Mouse (Mus musculus) neural tube, embryonic 15.5 days (tissue): ENCODE measurements around the gene Tfb2m. TPM values are rescaled to one million over a fixed set of nuclear protein-coding genes. Genes with fewer than 3 reads are reported as not detected.
"Not testable (repeated sequence)": the region's sequence is repeated elsewhere in the genome, so short reads cannot be mapped to it uniquely, and the experiment has no call there.

ENCODE experiments used
- ATAC-seq: fragments of 200-750 bp; cut with Nextera tagmentation; 2 replicates; pipeline ENCODE4 v1.8.0; 2017; ENCODE audit warnings: mild to moderate bottlenecking, moderate TSS enrichment, moderate library complexity; ENCODE audit not compliant: low FRiP score
- H3K27ac ChIP-seq: fragments of 300-500 bp; sonication (generic); replicated peaks from 2 replicates; pipeline ENCODE4 v1.5.1; 2015; ENCODE audit warnings: mild to moderate bottlenecking, inconsistent platforms
- H3K27me3 ChIP-seq: fragments of 300-500 bp; sonication (generic); replicated peaks from 2 replicates; pipeline ENCODE4 v1.6.1; 2015; ENCODE audit warnings: inconsistent platforms
- H3K36me3 ChIP-seq: fragments of 300-500 bp; sonication (generic); 2 replicates; pipeline ENCODE4 v1.6.1; 2015; ENCODE audit warnings: inconsistent platforms
- H3K4me1 ChIP-seq: fragments of 300-500 bp; sonication (generic); 2 replicates; pipeline ENCODE4 v1.6.1; 2015; ENCODE audit warnings: inconsistent platforms
- H3K4me2 ChIP-seq: fragments of 300-500 bp; sonication (generic); 2 replicates; pipeline ENCODE4 v1.6.1; 2015; ENCODE audit warnings: inconsistent platforms, mild to moderate bottlenecking, moderate library complexity
- H3K4me3 ChIP-seq: fragments of 300-500 bp; sonication (generic); replicated peaks from 2 replicates; pipeline ENCODE4 v1.5.1; 2015; ENCODE audit warnings: mild to moderate bottlenecking, inconsistent platforms
- H3K9ac ChIP-seq: fragments of 300-500 bp; sonication (generic); replicated peaks from 2 replicates; pipeline ENCODE4 v1.6.1; 2015; ENCODE audit warnings: mild to moderate bottlenecking, inconsistent platforms
- H3K9me3 ChIP-seq: fragments of 300-500 bp; sonication (generic); replicated peaks from 2 replicates; pipeline ENCODE4 v1.6.1; 2016; ENCODE audit warnings: inconsistent platforms
- WGBS: fragments of 180-500 bp; shearing (Covaris S2); methylation state at CpG from one replicate; pipeline ENCODE4 v1.1.7; 2015; ENCODE audit warnings: mixed read lengths; 5-methylcytosine and 5-hydroxymethylcytosine counted together
- polyA plus RNA-seq: library from polyadenylated mRNA; unstranded; fragments of >200 nt; fragmentation: Nextera tagmentation; extraction: Ambion mirVana; gene quantifications from 2 replicates; pipeline ENCODE4 v1.2.1, GENCODE M21; 2015

Tfb2m gene
- polyA plus RNA-seq, result 29.6 and 31.0 TPM in 2 replicates

- Histone ChIP-seq H3K4me3 (peak within 1 kb of the TSS; percentile 71), H3K9ac (peak within 1 kb of the TSS; percentile 77), H3K4me1 (peaks cover 34% of the 10 kb centered on the region), H3K27ac (peak within 1 kb of the TSS; percentile 97), H3K4me2 (peak within 1 kb of the TSS; percentile 87)
- under 1% methylated on average over 69 of the region's 69 CpGs for WGBS
- peak; percentile 99 for ATAC-seq
- H3K27me3 ChIP-seq, H3K9me3 ChIP-seq, H3K36me3 ChIP-seq: not testable (repeated sequence)
Observed at GRCm38 (mm10) chr1:179545768-179546550, at the start of gene Tfb2m, which contains the start of gene Cnst. Gene Tfb2m, minus strand, starts transcription at chr1:179546267. Gene Cnst, plus strand, starts transcription at chr1:179546370.

DNA sequence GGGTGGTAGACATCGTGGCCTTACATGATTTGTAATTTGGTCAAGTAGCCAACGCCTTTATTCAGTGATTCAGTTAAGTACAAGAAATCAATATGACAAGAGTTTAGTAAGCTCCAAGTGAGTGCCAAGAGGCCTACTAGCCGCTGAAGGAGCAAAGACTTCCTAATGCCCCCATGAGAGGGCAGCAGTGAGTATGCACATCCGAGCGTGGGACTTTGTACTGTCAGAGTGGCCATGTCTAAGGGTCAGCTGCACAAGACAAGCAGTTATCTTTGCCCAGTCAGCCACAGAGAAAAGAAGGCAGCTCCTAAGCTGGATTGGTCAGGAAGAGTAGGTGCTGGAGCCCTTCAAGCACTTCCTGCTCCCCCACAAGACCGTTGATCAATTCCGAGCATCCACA is 46.9 kb upstream of the Tfb2m start:
- 74% methylated on average over 7 of the region's 7 CpGs for WGBS
- no peak overlapping the region for H3K4me3 ChIP-seq

DNA sequence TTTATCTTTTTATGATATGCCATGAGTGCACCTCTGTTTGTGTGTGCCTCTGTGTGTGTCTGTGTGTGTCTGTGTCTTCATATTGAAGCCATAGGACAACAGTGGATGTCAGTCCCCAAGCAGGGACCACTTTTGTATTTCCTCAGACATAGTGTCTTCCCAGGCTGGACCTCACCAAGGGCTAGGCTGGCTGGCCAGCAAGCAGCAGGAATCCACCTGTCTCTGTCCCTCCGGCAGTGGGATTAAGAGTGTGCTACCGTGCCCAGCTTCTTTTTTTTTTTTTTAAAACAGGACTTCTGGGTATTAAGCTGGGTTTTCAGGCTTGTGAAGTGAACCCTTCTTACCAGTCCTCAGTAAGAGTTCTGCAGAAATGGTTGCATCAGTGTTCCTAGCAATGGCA is 46.1 kb upstream of the Tfb2m start:
- Histone ChIP-seq H3K27ac (no peak overlapping the region), H3K9me3 (no peaks in the 10 kb centered on the region), H3K4me3 (no peak overlapping the region), H3K9ac (no peak overlapping the region), H3K36me3 (peaks cover 3% of the 10 kb centered on the region; the same call in 1 of the 2 replicates), H3K4me1 (peaks cover 11% of the 10 kb centered on the region), H3K4me2 (no peak overlapping the region), H3K27me3 (no peaks in the 10 kb centered on the region)
- no peak for ATAC-seq
- WGBS, result 94% methylated on average over 2 of the region's 2 CpGs

More for the DNA sequence above, 46.9 kb upstream of the Tfb2m start:
- Histone ChIP-seq H3K9me3 (no peaks in the 10 kb centered on the region), H3K4me1 (peaks cover 4% of the 10 kb centered on the region), H3K9ac (no peak overlapping the region), H3K27me3 (no peaks in the 10 kb centered on the region), H3K4me2 (no peak overlapping the region), H3K36me3 (peaks cover 3% of the 10 kb centered on the region; the same call in 1 of the 2 replicates), H3K27ac (no peak overlapping the region)
- ATAC-seq, result no peak

- Histone ChIP-seq H3K4me1 (peaks cover 16% of the 10 kb centered on the region), H3K27ac (no peak overlapping the region), H3K9me3 (no peaks in the 10 kb centered on the region), H3K27me3 (no peaks in the 10 kb centered on the region), H3K9ac (no peak overlapping the region), H3K4me3 (no peak overlapping the region), H3K36me3 (peaks cover 3% of the 10 kb centered on the region; the same call in 1 of the 2 replicates), H3K4me2 (no peak overlapping the region)
- no peak for ATAC-seq
- WGBS, result 78% methylated on average over 12 of the region's 12 CpGs
Observed at GRCm38 (mm10) chr1:179591639-179592038, 45.6 kb upstream of the Tfb2m start.

DNA sequence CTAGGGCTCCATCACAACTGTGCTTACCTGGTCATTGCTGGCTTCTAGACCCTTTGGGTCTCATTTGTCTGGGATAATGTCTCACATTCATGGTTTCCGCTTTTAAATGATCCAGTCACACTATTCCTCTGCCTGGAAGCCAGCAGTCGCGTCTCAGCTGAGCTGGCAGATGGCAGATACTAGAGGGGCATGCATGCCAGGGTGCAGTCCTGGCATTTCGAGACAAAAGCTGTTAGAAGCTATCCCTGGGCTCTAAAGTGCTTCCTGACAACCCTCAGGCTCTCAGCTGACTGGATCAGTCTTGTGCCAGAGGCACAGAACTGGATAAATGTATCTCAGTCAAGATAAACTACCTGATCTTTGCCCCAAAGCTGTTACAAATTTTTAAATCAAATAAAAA is 42.2 kb upstream of the Tfb2m start:
- H3K9me3 ChIP-seq, result no peaks in the 10 kb centered on the region
- 36% methylated on average over 4 of the region's 4 CpGs for WGBS
- H3K4me2 ChIP-seq, result no peak overlapping the region
- 0 out of 2 replicates have a peak, but pooled peaks cover 3% of the 10 kb centered on the region for H3K36me3 ChIP-seq
- no peak overlapping the region for H3K9ac ChIP-seq
- H3K4me3 ChIP-seq, result no peak overlapping the region
- H3K4me1 ChIP-seq, result peaks cover 29% of the 10 kb centered on the region
- H3K27me3 ChIP-seq, result no peaks in the 10 kb centered on the region
- H3K27ac ChIP-seq, result peak overlapping the region; percentile 34; the same call in 1 of the 2 replicates
- ATAC-seq, result 0 out of 2 replicates have a peak, but pooled peaks have one; percentile 26

DNA sequence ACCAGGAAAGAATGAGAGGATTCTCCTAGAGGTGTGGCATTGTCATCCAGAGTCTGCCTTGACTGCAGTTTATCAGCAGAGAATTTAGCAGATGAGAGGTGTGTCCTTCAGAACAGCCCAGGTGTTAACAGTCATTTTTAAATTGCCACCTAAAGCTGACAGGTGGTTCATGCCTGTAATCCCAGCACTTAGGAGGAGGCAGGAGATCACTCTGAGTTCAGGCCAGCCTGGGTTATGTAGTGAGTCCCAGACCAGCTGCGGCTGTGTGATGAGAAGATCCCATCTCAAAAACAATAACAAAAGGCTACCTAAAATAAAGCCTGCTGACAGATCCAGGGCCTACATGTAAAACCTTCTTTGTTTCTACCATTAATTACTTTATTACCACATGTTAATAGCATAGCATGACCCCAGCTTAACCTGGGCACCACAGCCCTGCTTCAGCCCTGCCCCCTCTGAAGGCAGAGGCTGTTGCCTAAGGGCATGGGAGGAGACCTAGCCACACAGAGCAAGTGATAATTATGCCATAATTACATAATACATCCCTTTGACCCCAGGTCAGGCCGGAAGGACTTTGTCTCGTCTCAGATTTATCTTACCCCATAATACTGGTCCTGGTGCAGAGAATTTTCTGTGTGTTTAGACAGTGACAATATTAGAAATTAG is 40.5 kb upstream of the Tfb2m start:
- Histone ChIP-seq H3K4me3 (no peak overlapping the region), H3K27ac (no peak overlapping the region), H3K4me1 (peaks cover 34% of the 10 kb centered on the region), H3K9me3 (no peaks in the 10 kb centered on the region), H3K4me2 (no peak overlapping the region), H3K9ac (no peak overlapping the region), H3K27me3 (no peaks in the 10 kb centered on the region), H3K36me3 (no peaks in the 10 kb centered on the region)
- WGBS, result 22% methylated on average over 3 of the region's 3 CpGs
- no peak for ATAC-seq

- Histone ChIP-seq H3K36me3 (no peaks in the 10 kb centered on the region), H3K4me1 (peaks cover 38% of the 10 kb centered on the region), H3K27ac (0 out of 2 replicates have a peak overlapping the region, but pooled peaks have one; percentile 9), H3K4me3 (no peak overlapping the region), H3K27me3 (no peaks in the 10 kb centered on the region), H3K4me2 (no peak overlapping the region), H3K9ac (no peak overlapping the region), H3K9me3 (no peaks in the 10 kb centered on the region)
- 58% methylated on average over 9 of the region's 9 CpGs for WGBS
- peak; percentile 33; the same call in 1 of the 2 replicates for ATAC-seq
Observed at GRCm38 (mm10) chr1:179585646-179586045, 39.6 kb upstream of the Tfb2m start.

- Histone ChIP-seq H3K36me3 (peaks cover 8% of the 10 kb centered on the region; the same call in 1 of the 2 replicates), H3K27ac (no peak overlapping the region), H3K4me3 (no peak overlapping the region), H3K4me1 (peaks cover 38% of the 10 kb centered on the region), H3K4me2 (no peak overlapping the region), H3K9ac (no peak overlapping the region), H3K27me3 (no peaks in the 10 kb centered on the region), H3K9me3 (no peaks in the 10 kb centered on the region)
- 89% methylated on average over 4 of the region's 4 CpGs for WGBS
- no peak for ATAC-seq
Observed at GRCm38 (mm10) chr1:179584220-179584619, 38.2 kb upstream of the Tfb2m start.

GRCm38 (mm10) chr1:179583090-179583489 is 37.0 kb upstream of the Tfb2m start:
- no peak overlapping the region for H3K27ac ChIP-seq
- 92% methylated on average over 3 of the region's 3 CpGs for WGBS
- no peak for ATAC-seq
- H3K36me3 ChIP-seq, result peaks cover 8% of the 10 kb centered on the region; the same call in 1 of the 2 replicates
- H3K4me3 ChIP-seq, result no peak overlapping the region
- H3K4me1 ChIP-seq, result peaks cover 35% of the 10 kb centered on the region
- H3K4me2 ChIP-seq, result no peak overlapping the region
- H3K9ac ChIP-seq, result no peak overlapping the region
- H3K27me3 ChIP-seq, result no peaks in the 10 kb centered on the region
- H3K9me3 ChIP-seq, result no peaks in the 10 kb centered on the region

- H3K27me3 ChIP-seq, result no peaks in the 10 kb centered on the region
- H3K36me3 ChIP-seq, result peaks cover 8% of the 10 kb centered on the region; the same call in 1 of the 2 replicates
- H3K4me2 ChIP-seq, result no peak overlapping the region
- peaks cover 25% of the 10 kb centered on the region for H3K4me1 ChIP-seq
- H3K9me3 ChIP-seq, result no peaks in the 10 kb centered on the region
- no peak overlapping the region for H3K4me3 ChIP-seq
- no peak overlapping the region for H3K9ac ChIP-seq
- WGBS, result 41% methylated on average over 6 of the region's 6 CpGs
- ATAC-seq, result no peak
- H3K27ac ChIP-seq, result no peak overlapping the region
Observed at GRCm38 (mm10) chr1:179582021-179582433, 36.0 kb upstream of the Tfb2m start.

DNA sequence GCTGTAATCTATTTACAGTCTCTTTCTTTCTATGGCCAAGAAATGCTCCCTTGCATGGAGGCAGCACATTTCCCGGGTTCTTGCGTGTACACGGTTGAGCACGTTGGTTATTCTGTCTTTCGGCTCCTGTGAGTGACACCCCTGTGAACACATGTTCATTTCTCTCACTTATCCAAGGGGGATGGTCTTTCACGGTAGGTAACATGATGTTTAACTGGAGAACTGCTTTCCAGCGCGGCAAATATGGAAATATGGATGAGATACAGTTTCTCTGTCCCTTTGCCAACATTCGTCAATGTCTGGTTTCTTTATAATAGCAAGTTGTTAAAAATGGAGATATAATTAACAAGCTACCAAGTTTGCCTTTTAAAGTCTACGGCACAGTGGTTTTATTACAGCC is 35.4 kb upstream of the Tfb2m start:
- no peak overlapping the region for H3K9ac ChIP-seq
- no peaks in the 10 kb centered on the region for H3K27me3 ChIP-seq
- peaks cover 19% of the 10 kb centered on the region for H3K4me1 ChIP-seq
- WGBS, result 54% methylated on average over 10 of the region's 10 CpGs
- peaks cover 8% of the 10 kb centered on the region; the same call in 1 of the 2 replicates for H3K36me3 ChIP-seq
- no peak for ATAC-seq
- 0 out of 2 replicates have a peak overlapping the region, but pooled peaks have one; percentile 3 for H3K27ac ChIP-seq
- no peak overlapping the region for H3K4me3 ChIP-seq
- no peaks in the 10 kb centered on the region for H3K9me3 ChIP-seq
- H3K4me2 ChIP-seq, result no peak overlapping the region
